Mouse (Mus musculus) neural tube, embryonic 11.5 days (tissue): ENCODE data around the gene Raly. TPM values are rescaled to one million over a fixed set of nuclear protein-coding genes. Genes with fewer than 3 reads are reported as not detected.

Source experiments
- polyA plus RNA-seq: library from polyadenylated mRNA; unstranded; fragments of >200 nt; fragmentation: Nextera tagmentation; extraction: Ambion mirVana; gene quantifications from 2 replicates; pipeline ENCODE4 v1.2.1, GENCODE M21; 2014

Gene Raly
- polyA plus RNA-seq, 1 experiment from 2014 or later = 59.4 TPM

Other genes starting within 250 kb of the Raly start
- gene 1700003F12Rik, start 244.0 kb upstream of the Raly start, polyA plus RNA-seq = 1.5 and 2.6 TPM in 2 replicates
- gene Actl10, start 239.3 kb upstream of the Raly start, polyA plus RNA-seq = 0.20 and 0.42 TPM in 2 replicates
- gene Necab3, start 232.2 kb upstream of the Raly start, polyA plus RNA-seq = 9.2 and 10.4 TPM in 2 replicates
- gene E2f1, start 221.2 kb upstream of the Raly start, polyA plus RNA-seq = 13.1 and 13.9 TPM in 2 replicates
- 14.5 and 15.1 TPM in 2 replicates for gene Pxmp4, start 187.4 kb upstream of the Raly start, polyA plus RNA-seq
- 0.87 and 1.5 TPM in 2 replicates for gene Zfp341, start 177.8 kb upstream of the Raly start, polyA plus RNA-seq
- not detected in 2 replicates for gene 4930519P11Rik, start 177.7 kb upstream of the Raly start, polyA plus RNA-seq
- gene Chmp4b, start 139.4 kb upstream of the Raly start, polyA plus RNA-seq = 10.5 and 12.0 TPM in 2 replicates
- gene Gm14214, start 21.1 kb upstream of the Raly start, polyA plus RNA-seq = not detected in 2 replicates
- 1.2 and 1.3 TPM in 2 replicates for gene a, start 306 bp downstream of the Raly start, polyA plus RNA-seq
- gene Eif2s2, start 101.8 kb downstream of the Raly start, polyA plus RNA-seq = 122 and 131 TPM in 2 replicates
- 1.1 and 1.5 TPM in 2 replicates for gene Gm14226, start 227.2 kb downstream of the Raly start, polyA plus RNA-seq